ENCODE assay signal across 19 mouse cellular contexts in genomic region chr8:119952282-119952681, GRCm38 (mm10). TPM values are rescaled to one million over a fixed set of nuclear protein-coding genes. Genes with fewer than 3 reads are reported as not detected.
DNase-seq lines count a peak whose midpoint lies in the region; ATAC-seq and TF ChIP-seq lines count a peak whose summit lies in the region.
"Had no signal": no experiment of that assay in that cellular context is flagged by ENCODE, and none has a peak within 500 bp of the region (broad histone marks: within the 10 kb centered on the region; RNA-seq: fewer than 3 reads in every experiment).

No protein-coding gene starts in this region.

- ATAC-seq in kidney, postnatal 0 days (replicated peaks; ENCODE audit: low FRiP score, low read depth): 0 out of 2 replicates have a peak, but pooled peaks have one; percentile 53
- ATAC-seq in neural tube, embryonic 13.5 days (ENCODE audit: low read depth): no peak
- ATAC-seq in neural tube, embryonic 15.5 days (ENCODE audit: low FRiP score): no peak
- ATAC-seq: forebrain, embryonic 14.5 days had no signal

- H3K4me3 ChIP-seq in kidney, postnatal 0 days (replicated peaks; ENCODE audit: low read depth, low read length): no peak overlapping the region
- no peak overlapping the region for H3K4me3 ChIP-seq in neural tube, embryonic 13.5 days
- no peak overlapping the region for H3K4me3 ChIP-seq in neural tube, embryonic 15.5 days (replicated peaks)
- H3K4me3 ChIP-seq: embryonic facial prominence, embryonic 15.5 days; erythroblast, embryonic 14.5 days; forebrain, embryonic 10.5 days; gastrocnemius, adult 2 months; heart, embryonic 12.5 days; hindbrain, embryonic 15.5 days had no signal

- no peaks in the 10 kb centered on the region for H3K4me1 ChIP-seq in kidney, postnatal 0 days (replicated peaks; ENCODE audit: insufficient read depth, low read length)
- H3K4me1 ChIP-seq in neural tube, embryonic 13.5 days (replicated peaks): peaks cover 29% of the 10 kb centered on the region; the same call in 1 of the 2 replicates
- H3K4me1 ChIP-seq in neural tube, embryonic 15.5 days: peaks cover 27% of the 10 kb centered on the region

- 30% methylated on average over 7 of the region's 7 CpGs for WGBS in kidney, postnatal 0 days
- 35% methylated on average over 7 of the region's 7 CpGs for whole genome bisulfite sequencing in neural tube, embryonic 13.5 days
- 38% methylated on average over 7 of the region's 7 CpGs for WGBS in neural tube, embryonic 15.5 days

- H3K27ac ChIP-seq in kidney, postnatal 0 days: no peak overlapping the region
- H3K27ac ChIP-seq in neural tube, embryonic 13.5 days (replicated peaks): peak overlapping the region; percentile 46; the same call in 1 of the 2 replicates
- no peak overlapping the region for H3K27ac ChIP-seq in neural tube, embryonic 15.5 days (replicated peaks)
- H3K27ac ChIP-seq: embryonic facial prominence, embryonic 15.5 days; forebrain, embryonic 10.5 days; gastrocnemius, adult 2 months; hindbrain, embryonic 15.5 days had no signal

- no peaks in the 10 kb centered on the region for H3K9me3 ChIP-seq in kidney, postnatal 0 days (replicated peaks; ENCODE audit: low read length)
- H3K9me3 ChIP-seq in neural tube, embryonic 13.5 days: no peaks in the 10 kb centered on the region
- no peaks in the 10 kb centered on the region for H3K9me3 ChIP-seq in neural tube, embryonic 15.5 days (replicated peaks)
- H3K9me3 ChIP-seq: embryonic facial prominence, embryonic 15.5 days; forebrain, embryonic 10.5 days; heart, embryonic 12.5 days; hindbrain, embryonic 15.5 days had no signal

- intact Hi-C loops in heart, postnatal 10 days (cut with DNase I): no loop called here

- no peak overlapping the region for H3K4me2 ChIP-seq in kidney, postnatal 0 days (ENCODE audit: low read length)
- H3K4me2 ChIP-seq in neural tube, embryonic 13.5 days: no peak overlapping the region
- H3K4me2 ChIP-seq in neural tube, embryonic 15.5 days: no peak overlapping the region
- H3K4me2 ChIP-seq: embryonic facial prominence, embryonic 15.5 days; heart, embryonic 12.5 days; hindbrain, embryonic 15.5 days had no signal

- H3K27me3 ChIP-seq in kidney, postnatal 0 days (ENCODE audit: insufficient read depth, low read length): no peaks in the 10 kb centered on the region
- no peaks in the 10 kb centered on the region for H3K27me3 ChIP-seq in neural tube, embryonic 13.5 days
- no peaks in the 10 kb centered on the region for H3K27me3 ChIP-seq in neural tube, embryonic 15.5 days (replicated peaks)
- H3K27me3 ChIP-seq: embryonic facial prominence, embryonic 15.5 days; heart, embryonic 12.5 days; hindbrain, embryonic 15.5 days had no signal

- TF ChIP-seq CTCF in kidney, postnatal 0 days (IDR thresholded peaks at IDR 0.05; ENCODE audit: low read depth): no peak

- no peak overlapping the region for H3K9ac ChIP-seq in kidney, postnatal 0 days (ENCODE audit: low read depth, low read length)
- H3K9ac ChIP-seq in neural tube, embryonic 13.5 days: 0 out of 2 replicates have a peak overlapping the region, but pooled peaks have one; percentile 5
- H3K9ac ChIP-seq in neural tube, embryonic 15.5 days (replicated peaks): no peak overlapping the region
- H3K9ac ChIP-seq: embryonic facial prominence, embryonic 15.5 days; heart, embryonic 12.5 days; hindbrain, embryonic 15.5 days had no signal

- peaks cover 83% of the 10 kb centered on the region for H3K36me3 ChIP-seq in kidney, postnatal 0 days (ENCODE audit: insufficient read depth, low read length)
- peaks cover 91% of the 10 kb centered on the region for H3K36me3 ChIP-seq in neural tube, embryonic 13.5 days
- H3K36me3 ChIP-seq in neural tube, embryonic 15.5 days: peaks cover 82% of the 10 kb centered on the region

- DNase-seq in adrenal gland, adult 2 months: peak; percentile 40
- no peak for DNase-seq in adrenal gland, adult 8-10 months
- peak; percentile 71 for DNase-seq in kidney, postnatal 0 days (ENCODE audit: low spot score)
- DNase-seq in kidney, postnatal 14 days: no peak
- no peak for DNase-seq in heart, postnatal 10 days
- DNase-seq: adrenal gland, postnatal 10 days; cerebellum, adult 2 months; cerebellum, postnatal 10 days; gastrocnemius, adult 2 months; gastrocnemius, postnatal 25 days; heart, postnatal 36 days had no signal

RNA-seq across cellular contexts. Expression of gene Crispld2, which starts 40.0 kb away (rescaled TPM):
- 10 to 100 TPM; 15.5 to 19.5 TPM for total RNA-seq in adrenal gland, adult 2 months (2021)
- 17.6 and 20.4 TPM in 2 replicates for polyA plus RNA-seq in adrenal gland, adult 2 months (2012; rRNA removed)
- 10 to 100 TPM in 2 of 4 experiments, 1 to 10 TPM in 2; 7.4 to 14.4 (median 10.5) TPM for total RNA-seq in adrenal gland, adult 8-10 months (2022)
- 12.2 and 12.7 TPM in 2 replicates for polyA plus RNA-seq in kidney, postnatal 0 days (2015; fragmentation: Nextera tagmentation; extraction: Ambion mirVana)
- 4.3 TPM in 2 replicates for polyA plus RNA-seq in neural tube, embryonic 13.5 days (2015; fragmentation: Nextera tagmentation; extraction: Ambion mirVana)
- polyA plus RNA-seq in neural tube, embryonic 15.5 days (2015; fragmentation: Nextera tagmentation; extraction: Ambion mirVana): 2.6 and 5.8 TPM in 2 replicates
- total RNA-seq in heart, postnatal 10 days (2021): 10 to 100 TPM; 10.6 to 14.8 TPM
- polyA plus RNA-seq: erythroblast, embryonic 14.5 days had no signal

RNA-seq across cellular contexts. Expression of gene Gm20388, which starts 41.6 kb away (rescaled TPM):
- 1 to 10 TPM; 5.9 to 9.9 TPM for total RNA-seq in adrenal gland, adult 2 months (2021)
- 43.6 and 50.1 TPM in 2 replicates for polyA plus RNA-seq in adrenal gland, adult 2 months (2012; rRNA removed)
- 10 to 100 TPM in 1 of 4 experiments, 1 to 10 TPM in 3; 1.7 to 16.9 (median 5.8) TPM for total RNA-seq in adrenal gland, adult 8-10 months (2022)
- polyA plus RNA-seq in kidney, postnatal 0 days (2015; fragmentation: Nextera tagmentation; extraction: Ambion mirVana): not detected in 2 replicates
- polyA plus RNA-seq in neural tube, embryonic 13.5 days (2015; fragmentation: Nextera tagmentation; extraction: Ambion mirVana): 0.27 TPM in 1 of 2 replicates, not detected in the other
- 3.5 TPM in 1 of 2 replicates, not detected in the other for polyA plus RNA-seq in neural tube, embryonic 15.5 days (2015; fragmentation: Nextera tagmentation; extraction: Ambion mirVana)
- 1 to 10 TPM; 2.0 to 2.2 TPM for total RNA-seq in heart, postnatal 10 days (2021)
- polyA plus RNA-seq: heart, embryonic 12.5 days had no signal

RNA-seq across cellular contexts. Expression of gene Usp10, which starts 42.1 kb away (rescaled TPM):
- 100 to 1,000 TPM in 1 of 2 experiments, 10 to 100 TPM in 1; 93.9 to 133 TPM for total RNA-seq in adrenal gland, adult 2 months (2021)
- 64.7 and 96.5 TPM in 2 replicates for polyA plus RNA-seq in adrenal gland, adult 2 months (2012; rRNA removed)
- total RNA-seq in adrenal gland, adult 8-10 months (2022): 100 to 1,000 TPM in 3 of 4 experiments, 10 to 100 TPM in 1; 88.6 to 130 (median 113) TPM
- 93.5 and 97.5 TPM in 2 replicates for polyA plus RNA-seq in kidney, postnatal 0 days (2015; fragmentation: Nextera tagmentation; extraction: Ambion mirVana)
- 116 and 125 TPM in 2 replicates for polyA plus RNA-seq in neural tube, embryonic 13.5 days (2015; fragmentation: Nextera tagmentation; extraction: Ambion mirVana)
- polyA plus RNA-seq in neural tube, embryonic 15.5 days (2015; fragmentation: Nextera tagmentation; extraction: Ambion mirVana): 121 and 127 TPM in 2 replicates
- total RNA-seq in heart, postnatal 10 days (2021): 10 to 100 TPM; 57.2 to 69.2 TPM

Comparison
In these comparisons a context has a peak if more than half of its experiments do, and no peak if none do; other contexts are left out.
1. DNase-seq: peak in adrenal gland, adult 2 months (single experiment) and kidney, postnatal 0 days (single experiment); none in adrenal gland, adult 8-10 months (single experiment), kidney, postnatal 14 days (single experiment) and heart, postnatal 10 days (0 of 2).